Mouse (Mus musculus) intestine, postnatal 0 days (tissue): ENCODE data around the gene Hmga2. TPM values are rescaled to one million over a fixed set of nuclear protein-coding genes. Genes with fewer than 3 reads are reported as not detected.

Source experiments
- ATAC-seq: fragments of 200-750 bp; cut with Nextera tagmentation; 2 replicates; pipeline ENCODE4 v1.8.0; 2017; ENCODE audit warnings: mild to moderate bottlenecking, moderate TSS enrichment, moderate library complexity
- H3K27ac ChIP-seq: fragments of 300-500 bp; sonication (generic); 2 replicates; pipeline ENCODE4 v1.5.1; 2014; ENCODE audit warnings: mild to moderate bottlenecking, low read depth, low read length, moderate library complexity
- H3K27me3 ChIP-seq: fragments of 300-500 bp; sonication (generic); replicated peaks from 2 replicates; pipeline ENCODE4 v1.6.1; 2014; ENCODE audit warnings: low read length, mixed read lengths; ENCODE audit not compliant: control insufficient read depth, insufficient read depth
- H3K36me3 ChIP-seq: fragments of 300-500 bp; sonication (generic); 2 replicates; pipeline ENCODE4 v1.6.1; 2014; ENCODE audit warnings: mild to moderate bottlenecking, moderate library complexity; ENCODE audit not compliant: control insufficient read depth, insufficient read depth
- H3K4me1 ChIP-seq: fragments of 300-500 bp; sonication (generic); replicated peaks from 2 replicates; pipeline ENCODE4 v1.6.1; 2014; ENCODE audit warnings: antibody characterized with exemption, low read length, mixed read lengths; ENCODE audit not compliant: control insufficient read depth, insufficient read depth
- H3K4me2 ChIP-seq: fragments of 300-500 bp; sonication (generic); replicated peaks from 2 replicates; pipeline ENCODE4 v1.6.1; 2014; ENCODE audit warnings: low read depth, mild to moderate bottlenecking, moderate library complexity
- H3K4me3 ChIP-seq: fragments of 300-500 bp; sonication (generic); 2 replicates; pipeline ENCODE4 v1.5.1; 2014; ENCODE audit warnings: low read depth, low read length
- H3K9ac ChIP-seq: fragments of 300-500 bp; sonication (generic); 2 replicates; pipeline ENCODE4 v1.6.1; 2014; ENCODE audit warnings: mild to moderate bottlenecking, low read depth, low read length
- H3K9me3 ChIP-seq: fragments of 300-500 bp; sonication (generic); 2 replicates; pipeline ENCODE4 v1.6.1; 2016; ENCODE audit warnings: mixed run types; ENCODE audit not compliant: control insufficient read depth
- CTCF ChIP-seq: sonication (generic); IDR thresholded peaks from 2 replicates; pipeline ENCODE4 v1.5.1; 2016; ENCODE audit warnings: low read depth, mild to moderate bottlenecking, control low read depth, antibody characterized with exemption, moderate library complexity
- WGBS: fragments of 180-500 bp; shearing (Covaris S2); extraction: QIAGEN DNeasy Blood & Tissue Kit; methylation state at CpG from one replicate; pipeline ENCODE4 v1.1.7; 2014; 5-methylcytosine and 5-hydroxymethylcytosine counted together
- polyA plus RNA-seq: library from polyadenylated mRNA; unstranded; fragments of >200 nt; fragmentation: Nextera tagmentation; extraction: Ambion mirVana; gene quantifications from 2 replicates; pipeline ENCODE4 v1.2.1, GENCODE M21; 2015

Hmga2 gene
- polyA plus RNA-seq, 1 experiment from 2014 or later: 4.3 TPM

DNA sequence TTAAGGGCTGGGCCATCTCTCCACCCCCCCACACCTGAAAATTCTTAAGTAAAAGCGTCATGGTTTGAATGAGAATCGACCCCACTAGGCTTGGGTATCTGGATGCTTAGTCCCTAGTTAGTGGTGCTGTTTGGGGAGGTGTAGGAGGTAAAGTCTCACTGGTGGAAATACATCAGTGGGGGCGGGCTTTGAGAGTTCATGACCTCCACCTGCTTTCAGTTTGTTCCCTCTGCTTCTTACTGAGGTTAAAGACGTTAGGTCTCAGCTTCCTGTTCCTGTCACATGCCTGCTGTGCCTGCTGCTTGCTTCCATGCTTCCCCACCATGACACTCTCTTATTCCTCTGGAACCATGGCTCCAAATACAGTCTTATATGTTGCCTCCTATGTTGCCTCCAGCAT, 12.3 kb upstream of the Hmga2 start:
- H3K4me2 ChIP-seq: no peak overlapping the region
- H3K36me3 ChIP-seq: no peaks in the 10 kb centered on the region
- H3K9me3 ChIP-seq: peaks cover 12% of the 10 kb centered on the region
- no peak overlapping the region for H3K27ac ChIP-seq
- no peak overlapping the region for H3K9ac ChIP-seq
- TF ChIP-seq CTCF: no peak
- H3K27me3 ChIP-seq: no peaks in the 10 kb centered on the region
- no peaks in the 10 kb centered on the region for H3K4me1 ChIP-seq
- ATAC-seq: no peak
- H3K4me3 ChIP-seq: no peak overlapping the region
- WGBS: 76% methylated on average over 4 of the region's 4 CpGs

DNA sequence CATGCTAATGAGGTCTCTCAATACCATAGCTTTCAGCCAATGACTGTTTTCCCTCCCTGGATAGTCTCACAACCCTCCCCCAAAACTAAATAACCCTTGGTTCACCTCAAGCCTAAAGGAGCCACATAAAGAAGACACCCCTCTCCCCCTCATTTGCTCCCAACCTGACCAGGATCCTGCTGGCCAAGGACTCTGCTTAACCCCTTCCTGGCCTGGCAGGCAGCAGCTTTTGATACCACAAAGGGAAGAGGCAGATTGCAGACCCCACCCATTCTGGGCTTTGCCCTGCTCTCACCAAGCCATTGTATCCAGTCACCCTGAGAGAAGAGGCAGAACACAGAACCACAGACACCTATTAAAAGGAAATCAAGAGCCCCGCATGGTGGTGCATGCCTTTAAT, 11.6 kb upstream of the Hmga2 start:
- Histone ChIP-seq H3K4me3 (no peak overlapping the region), H3K4me2 (no peak overlapping the region), H3K9ac (no peak overlapping the region), H3K36me3 (no peaks in the 10 kb centered on the region), H3K4me1 (no peaks in the 10 kb centered on the region), H3K9me3 (peaks cover 12% of the 10 kb centered on the region), H3K27me3 (no peaks in the 10 kb centered on the region), H3K27ac (no peak overlapping the region)
- 96% methylated on average over 1 of the region's 1 CpGs for WGBS
- no peak for TF ChIP-seq CTCF
- no peak for ATAC-seq

DNA sequence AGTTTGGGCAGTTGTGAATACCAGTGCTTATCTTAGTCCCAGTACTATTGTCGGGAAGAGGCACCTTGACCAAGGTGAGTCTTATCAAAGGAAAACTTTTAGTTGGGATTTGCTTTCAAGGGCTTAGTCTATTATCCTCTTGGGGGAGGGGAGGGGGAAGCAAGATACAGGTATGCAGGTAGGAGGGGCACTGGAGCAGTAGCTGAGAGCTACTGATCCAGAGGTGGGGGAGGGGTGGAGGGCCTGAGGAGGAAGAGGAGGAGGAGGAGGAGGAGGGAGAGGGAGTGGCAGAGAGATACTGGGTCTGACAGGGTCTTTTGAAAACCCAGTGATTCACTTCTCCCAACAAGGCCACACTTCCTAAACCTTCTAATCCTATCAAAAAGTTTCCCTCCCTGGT, 9.2 kb upstream of the Hmga2 start:
- Histone ChIP-seq H3K4me1 (no peaks in the 10 kb centered on the region), H3K9me3 (peaks cover 12% of the 10 kb centered on the region), H3K4me2 (no peak overlapping the region), H3K36me3 (no peaks in the 10 kb centered on the region), H3K9ac (no peak overlapping the region), H3K27me3 (no peaks in the 10 kb centered on the region), H3K4me3 (no peak overlapping the region), H3K27ac (no peak overlapping the region)
- 66% methylated on average over 1 of the region's 1 CpGs for WGBS
- no peak for ATAC-seq
- TF ChIP-seq CTCF: no peak

DNA sequence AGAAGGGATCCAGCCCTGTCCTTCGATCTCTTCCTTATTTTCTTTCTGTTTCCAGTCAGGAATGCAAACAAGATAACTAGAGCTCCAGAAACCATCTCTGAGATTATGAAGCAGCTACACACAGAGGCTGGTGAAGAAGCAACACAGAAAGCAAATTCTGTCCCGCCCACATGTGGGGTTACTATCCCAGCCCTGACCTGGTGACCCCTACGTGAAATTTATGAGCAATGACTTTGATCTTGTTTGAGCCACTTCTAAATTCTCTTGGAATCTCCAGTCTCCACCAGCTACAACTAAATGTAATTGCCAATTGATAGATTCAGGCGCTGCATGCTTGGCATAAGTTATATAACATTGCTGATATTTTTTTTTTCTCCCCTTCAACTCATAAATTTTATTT, 7.9 kb upstream of the Hmga2 start:
- Histone ChIP-seq H3K4me3 (no peak overlapping the region), H3K36me3 (no peaks in the 10 kb centered on the region), H3K9ac (no peak overlapping the region), H3K4me1 (no peaks in the 10 kb centered on the region), H3K9me3 (peaks cover 12% of the 10 kb centered on the region), H3K27ac (no peak overlapping the region), H3K4me2 (no peak overlapping the region), H3K27me3 (no peaks in the 10 kb centered on the region)
- 59% methylated on average over 4 of the region's 4 CpGs for WGBS
- no peak for ATAC-seq
- TF ChIP-seq CTCF: no peak

DNA sequence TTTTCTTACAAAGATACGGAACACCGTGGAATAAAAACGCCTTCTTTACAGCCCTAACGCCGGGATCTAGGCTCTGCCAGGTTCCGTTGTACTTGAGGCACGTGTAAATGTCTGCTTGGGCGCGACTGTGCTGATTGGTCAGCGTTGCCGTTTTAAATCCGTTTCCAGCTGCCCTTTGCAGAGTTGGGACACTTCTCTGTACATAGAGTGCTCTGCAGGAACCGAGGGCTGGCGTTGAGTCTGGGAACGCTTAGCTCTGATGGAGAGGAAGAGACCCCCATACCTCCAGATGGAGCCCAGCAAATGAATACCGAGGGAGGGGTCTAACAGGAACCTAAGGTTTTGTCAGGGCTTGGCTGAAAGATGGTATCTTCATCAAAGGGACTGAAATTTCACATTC, 1.9 kb upstream of the Hmga2 start:
- peak overlapping the region; percentile 100 for H3K4me2 ChIP-seq
- H3K9ac ChIP-seq: no peak overlapping the region
- peak overlapping the region; percentile 77 for H3K4me3 ChIP-seq
- H3K27me3 ChIP-seq: no peaks in the 10 kb centered on the region
- no peaks in the 10 kb centered on the region for H3K4me1 ChIP-seq
- TF ChIP-seq CTCF: no peak
- H3K36me3 ChIP-seq: no peaks in the 10 kb centered on the region
- H3K9me3 ChIP-seq: no peaks in the 10 kb centered on the region
- no peak; the same call in 1 of the 2 replicates for ATAC-seq
- under 1% methylated on average over 16 of the region's 16 CpGs for WGBS
- H3K27ac ChIP-seq: no peak overlapping the region

DNA sequence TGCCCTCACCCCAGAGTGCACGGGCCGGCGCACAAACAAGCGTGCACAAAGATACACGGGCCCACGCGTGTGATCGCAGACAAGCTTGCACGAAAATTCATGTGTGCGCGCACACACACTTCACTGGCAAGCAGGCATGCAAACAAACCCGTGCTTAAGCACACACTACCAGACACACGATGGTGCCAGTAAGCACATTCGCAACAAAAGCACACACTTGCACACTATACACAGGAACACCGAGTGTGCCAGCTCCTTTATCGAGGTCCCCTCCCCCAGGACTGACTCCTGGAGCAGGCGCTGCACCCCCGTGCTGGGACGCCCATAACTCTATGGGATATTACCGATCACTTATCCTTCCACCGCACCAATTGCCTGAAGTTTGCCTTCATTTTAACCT, 1.2 kb upstream of the Hmga2 start:
- no peak for TF ChIP-seq CTCF
- Histone ChIP-seq H3K9ac (peak overlapping the region; percentile 71), H3K9me3 (no peaks in the 10 kb centered on the region), H3K27ac (no peak overlapping the region), H3K4me3 (peak overlapping the region; percentile 77), H3K4me1 (no peaks in the 10 kb centered on the region), H3K36me3 (no peaks in the 10 kb centered on the region), H3K27me3 (no peaks in the 10 kb centered on the region), H3K4me2 (peak overlapping the region; percentile 100)
- ATAC-seq: peak; percentile 13; the same call in 1 of the 2 replicates
- 0% methylated on average over 21 of the region's 21 CpGs for WGBS
